Mouse (Mus musculus) adrenal gland, postnatal 14 days (tissue): ENCODE measurements around the gene Cfap65. TPM values are rescaled to one million over a fixed set of nuclear protein-coding genes. Genes with fewer than 3 reads are reported as not detected.

Source experiments
- DNase-seq: peaks from one replicate; pipeline ENCODE4 v3.0.0; 2021; ENCODE audit warnings: mixed read lengths
- microRNA-seq, 2 experiments: library from miRNA; unstranded; fragments of <30 nt; microRNA quantifications; one replicate each; pipeline ENCODE4 v1.2.0; 2021
- total RNA-seq: library from RNA; stranded (reverse); gene quantifications from 2 replicates; pipeline ENCODE4 v1.2.3, GENCODE M21; 2021

Cfap65 gene
- total RNA-seq, 1 experiment from 2014 or later, result not detected

GRCm38 (mm10) chr1:74882055-74882734 lies 53.2 kb downstream of the Cfap65 start:
- peak; percentile 34 for DNase-seq

GRCm38 (mm10) chr1:74880785-74881360 lies 54.5 kb downstream of the Cfap65 start:
- DNase-seq, result peak; percentile 78

- DNase-seq, result no peak
Measured at GRCm38 (mm10) chr1:74877199-74877598, 58.2 kb downstream of the Cfap65 start.

GRCm38 (mm10) chr1:74872218-74872617 lies 63.2 kb downstream of the Cfap65 start:
- DNase-seq, result no peak

- DNase-seq, result no peak
Measured at GRCm38 (mm10) chr1:74861783-74862182, 73.6 kb downstream of the Cfap65 start.

GRCm38 (mm10) chr1:74859223-74859984 lies 76.0 kb downstream of the Cfap65 start:
- no peak for DNase-seq

GRCm38 (mm10) chr1:74858805-74859204 lies 76.6 kb downstream of the Cfap65 start:
- no peak for DNase-seq

GRCm38 (mm10) chr1:74858171-74858719 lies 77.2 kb downstream of the Cfap65 start:
- peak; percentile 88 for DNase-seq

GRCm38 (mm10) chr1:74857677-74858076 lies 77.7 kb downstream of the Cfap65 start:
- DNase-seq, result no peak

GRCm38 (mm10) chr1:74857201-74857600 lies 78.2 kb downstream of the Cfap65 start:
- DNase-seq, result peak; percentile 27

- DNase-seq, result no peak
Measured at GRCm38 (mm10) chr1:74856791-74857190, 78.6 kb downstream of the Cfap65 start.

GRCm38 (mm10) chr1:74856439-74856720 lies 79.0 kb downstream of the Cfap65 start:
- no peak for DNase-seq

- DNase-seq, result peak; percentile 11
Measured at GRCm38 (mm10) chr1:74855651-74856438, 79.6 kb downstream of the Cfap65 start.

- peak; percentile 16 for DNase-seq
Measured at GRCm38 (mm10) chr1:74855156-74855555, 80.2 kb downstream of the Cfap65 start.

GRCm38 (mm10) chr1:74854306-74855056 lies 80.9 kb downstream of the Cfap65 start, which contains the start of gene Cdk5r2:
Gene Cdk5r2, plus strand, starts transcription at chr1:74854934.
- DNase-seq, result peak; percentile 88

Small RNAs within 50 kb of the gene (microRNA-seq; reads per million reads assigned to microRNA genes)
- 33,755 to 43,736 reads per million in 2 experiments for gene Mir375

Other genes starting within 250 kb of the Cfap65 start
- gene Cyp27a1, start 222.0 kb downstream of the Cfap65 start, total RNA-seq, result 26.0 and 27.2 TPM in 2 replicates
- gene Prkag3, start 186.4 kb downstream of the Cfap65 start, total RNA-seq, result 0.15 TPM in 1 of 2 replicates, not detected in the other
- 2.4 and 3.2 TPM in 2 replicates for gene Wnt6, start 163.7 kb downstream of the Cfap65 start, total RNA-seq
- 0.30 TPM in 2 replicates for gene Wnt10a, start 144.1 kb downstream of the Cfap65 start, total RNA-seq
- gene Cdk5r2, start 80.7 kb downstream of the Cfap65 start, total RNA-seq, result 4.1 and 5.8 TPM in 2 replicates
- gene Fev, start 50.2 kb downstream of the Cfap65 start, total RNA-seq, result 1.0 and 1.8 TPM in 2 replicates
- gene Cryba2, start 42.5 kb downstream of the Cfap65 start, total RNA-seq, result 0.44 and 1.2 TPM in 2 replicates
- 0.22 TPM in 1 of 2 replicates, not detected in the other for gene Ihh, start 16.1 kb upstream of the Cfap65 start, total RNA-seq
- gene Nhej1, start 189.6 kb upstream of the Cfap65 start, total RNA-seq, result 4.3 and 5.9 TPM in 2 replicates
- 0.71 TPM in 1 of 2 replicates, not detected in the other for gene Slc23a3, start 198.3 kb upstream of the Cfap65 start, total RNA-seq
- 35.0 and 47.1 TPM in 2 replicates for gene Cnppd1, start 207.1 kb upstream of the Cfap65 start, total RNA-seq
- 74.1 and 78.4 TPM in 2 replicates for gene Retreg2, start 207.2 kb upstream of the Cfap65 start, total RNA-seq
- 26.3 and 33.5 TPM in 2 replicates for gene Zfand2b, start 233.0 kb upstream of the Cfap65 start, total RNA-seq
- gene Abcb6, start 244.8 kb upstream of the Cfap65 start, total RNA-seq, result 37.0 and 44.5 TPM in 2 replicates